Mouse (Mus musculus) macrophage (primary cell): ENCODE measurements around the gene Sult6b2. TPM values are rescaled to one million over a fixed set of nuclear protein-coding genes. Genes with fewer than 3 reads are reported as not detected.

Experiments
- H3K27ac ChIP-seq: fragments of 350-480 bp; formaldehyde crosslinking; 2 replicates; pipeline ENCODE4 v1.9.0; 2021
- H3K36me3 ChIP-seq: fragments of 350-480 bp; formaldehyde crosslinking; 2 replicates; pipeline ENCODE4 v1.9.0; 2021; ENCODE audit errors: inconsistent target
- H3K4me3 ChIP-seq: fragments of 350-480 bp; formaldehyde crosslinking; 2 replicates; pipeline ENCODE4 v1.9.0; 2021; ENCODE audit errors: inconsistent target
- H3K79me2 ChIP-seq: fragments of 350-480 bp; formaldehyde crosslinking; 2 replicates; pipeline ENCODE4 v1.9.0; 2021; ENCODE audit errors: inconsistent target
- WGBS: methylation state at CpG from one replicate; pipeline ENCODE4 v1.1.7; 2026; ENCODE audit warnings: inconsistent platforms; ENCODE audit not compliant: missing documents; 5-methylcytosine and 5-hydroxymethylcytosine counted together
- polyA plus RNA-seq: library from polyadenylated mRNA; stranded (reverse); fragments of 250-400 nt; gene quantifications from 3 replicates; pipeline ENCODE4 v1.2.4, GENCODE M21; 2018; ENCODE audit warnings: inconsistent platforms

The Sult6b2 gene
- polyA plus RNA-seq, 1 experiment from 2014 or later = not detected

DNA sequence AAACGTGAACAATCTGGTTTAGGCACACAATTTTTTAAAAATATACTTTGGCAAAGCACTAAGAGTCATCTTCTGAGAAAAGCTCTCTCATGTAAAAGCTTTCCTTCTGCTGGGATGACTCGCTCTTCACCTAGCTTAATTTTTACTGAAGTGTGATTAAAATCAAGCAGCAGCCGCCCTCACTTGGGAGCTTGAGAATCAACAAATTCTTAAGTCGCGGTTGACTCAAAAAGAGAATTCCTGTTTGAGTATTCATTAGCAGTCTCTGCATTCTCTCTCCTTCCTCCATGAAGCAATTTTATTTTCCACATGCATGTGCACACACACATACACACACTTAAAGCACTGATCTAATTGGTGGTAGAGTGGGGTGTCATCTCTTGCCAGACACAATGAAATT, 21.1 kb upstream of the Sult6b2 start:
- Histone ChIP-seq H3K79me2 (no peaks in the 10 kb centered on the region), H3K4me3 (no peak overlapping the region), H3K27ac (no peak overlapping the region), H3K36me3 (no peaks in the 10 kb centered on the region)
- 87% methylated on average over 5 of the region's 5 CpGs for WGBS

DNA sequence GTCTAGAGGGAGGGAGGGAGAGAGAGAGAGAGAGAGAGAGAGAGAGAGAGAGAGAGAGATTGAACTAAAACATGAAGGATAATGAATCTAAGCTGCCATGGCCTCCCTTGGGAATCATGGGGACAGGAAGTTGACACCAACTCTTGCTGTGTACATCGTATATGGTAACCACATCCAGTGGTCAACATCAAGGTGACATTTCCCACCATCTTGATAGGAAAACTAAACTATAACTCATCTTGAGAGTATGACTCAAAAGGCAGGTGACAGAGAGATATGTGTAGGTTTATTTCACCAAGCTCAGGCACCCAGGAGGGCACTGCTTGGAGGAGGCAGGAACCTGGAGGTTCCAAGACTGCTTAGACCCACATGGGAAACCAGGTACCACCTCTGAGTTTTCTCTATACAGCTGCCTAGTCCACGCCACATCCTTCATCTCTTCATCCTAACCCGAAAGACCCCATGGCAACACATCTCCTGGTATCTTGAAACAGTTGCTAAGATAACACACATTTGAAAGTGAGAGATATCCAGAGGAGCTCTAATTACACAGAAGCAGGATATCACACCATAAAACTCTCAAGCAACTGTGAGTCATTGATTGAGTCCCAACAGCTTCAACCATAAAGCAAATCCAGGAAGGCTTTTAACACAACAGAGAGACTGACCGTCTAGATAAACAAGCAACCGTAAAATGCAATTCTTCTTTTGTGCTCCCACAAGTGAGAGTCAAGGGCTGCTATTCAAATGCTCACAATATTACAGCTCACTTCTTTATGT, 18.9 kb upstream of the Sult6b2 start:
- Histone ChIP-seq H3K36me3 (no peaks in the 10 kb centered on the region), H3K4me3 (no peak overlapping the region), H3K27ac (no peak overlapping the region), H3K79me2 (no peaks in the 10 kb centered on the region)
- 98% methylated on average over 5 of the region's 5 CpGs for WGBS

DNA sequence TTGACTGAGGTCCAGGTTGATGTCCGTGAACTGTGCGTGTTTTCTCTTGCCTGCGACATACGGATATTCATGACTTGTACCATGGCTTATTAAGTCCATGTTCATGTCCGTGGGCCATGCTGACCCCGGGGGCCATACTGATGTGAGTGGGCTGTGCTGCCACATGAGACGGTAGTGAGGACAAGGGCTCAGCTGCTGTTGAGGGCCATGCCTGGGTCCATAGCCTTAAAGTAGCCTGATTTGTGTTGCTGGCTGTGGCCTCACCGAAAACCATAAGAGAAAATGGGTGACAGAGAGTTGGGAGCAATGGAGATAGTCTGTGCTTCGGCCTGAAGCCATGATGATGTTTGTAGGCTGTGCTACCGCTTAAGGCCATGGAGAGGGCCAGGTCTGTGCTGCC, 14.0 kb upstream of the Sult6b2 start:
- Histone ChIP-seq H3K36me3 (no peaks in the 10 kb centered on the region), H3K79me2 (no peaks in the 10 kb centered on the region), H3K4me3 (no peak overlapping the region), H3K27ac (no peak overlapping the region)
- WGBS = 97% methylated on average over 10 of the region's 10 CpGs

DNA sequence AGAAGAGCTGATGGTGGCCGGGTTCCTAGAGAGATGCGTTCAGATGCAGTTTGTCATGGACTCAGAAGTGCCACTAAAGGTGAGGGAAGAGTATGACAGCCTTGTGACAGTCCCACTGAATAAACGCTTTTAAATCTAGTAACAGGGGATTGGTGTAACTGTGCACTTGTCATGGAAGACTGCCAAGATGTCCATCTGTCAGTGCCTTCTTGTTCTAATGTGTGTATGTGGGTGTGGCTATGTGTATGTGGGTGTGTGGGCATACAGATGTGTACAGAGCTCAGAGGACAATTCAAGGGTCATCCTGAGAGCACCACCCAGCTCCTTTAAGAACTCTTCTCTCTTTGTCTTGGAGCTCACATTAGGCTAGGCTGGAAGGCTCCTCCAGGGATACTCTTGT, 11.2 kb upstream of the Sult6b2 start:
- Histone ChIP-seq H3K36me3 (no peaks in the 10 kb centered on the region), H3K27ac (no peak overlapping the region), H3K79me2 (no peaks in the 10 kb centered on the region), H3K4me3 (no peak overlapping the region)
- 86% methylated on average over 3 of the region's 3 CpGs for WGBS

DNA sequence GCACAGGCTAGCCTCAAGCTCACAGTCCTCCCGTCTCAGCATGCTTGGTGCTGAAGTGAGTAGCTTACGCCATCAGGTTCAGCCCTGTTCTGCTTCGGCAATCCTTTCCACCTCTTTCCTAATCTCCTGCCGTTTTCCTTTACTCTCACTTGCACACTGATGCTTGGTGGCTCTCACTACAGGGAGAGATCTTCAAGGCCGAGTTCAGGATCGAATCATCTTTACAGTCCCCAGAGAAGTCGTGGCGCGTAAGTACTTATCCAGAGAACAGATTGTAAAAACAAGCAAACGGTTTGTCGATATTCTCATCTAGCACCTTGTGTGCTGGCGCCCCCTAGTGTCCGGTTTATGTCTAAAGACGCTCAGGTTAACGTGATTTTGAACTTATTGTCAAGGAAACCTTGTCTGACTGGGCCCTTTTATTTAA, 10.2 kb upstream of the Sult6b2 start:
- Histone ChIP-seq H3K27ac (no peak overlapping the region), H3K36me3 (no peaks in the 10 kb centered on the region), H3K79me2 (no peaks in the 10 kb centered on the region), H3K4me3 (no peak overlapping the region)
- 6% methylated on average over 15 of the region's 15 CpGs for WGBS

DNA sequence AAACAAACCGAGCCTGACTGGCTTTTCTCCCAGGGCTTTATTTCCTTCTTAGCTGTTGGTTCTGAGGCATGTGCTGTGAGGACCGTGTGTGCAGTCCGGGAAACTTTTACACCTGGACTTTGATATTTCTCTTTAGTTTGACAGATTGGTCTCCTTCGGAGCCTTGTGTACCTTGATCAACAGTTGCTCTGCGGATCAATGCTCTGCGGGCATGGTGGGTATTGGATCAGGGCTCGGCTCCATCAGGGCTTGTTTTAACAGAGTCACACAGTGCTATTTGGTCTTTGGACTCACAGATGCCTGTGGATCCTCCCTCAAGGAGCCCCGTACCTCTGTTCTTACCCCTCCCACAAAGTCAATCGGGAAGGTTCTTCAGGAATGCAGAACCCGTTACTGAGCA, 9.7 kb upstream of the Sult6b2 start:
- Histone ChIP-seq H3K4me3 (no peak overlapping the region), H3K79me2 (no peaks in the 10 kb centered on the region), H3K36me3 (no peaks in the 10 kb centered on the region), H3K27ac (no peak overlapping the region)
- 82% methylated on average over 10 of the region's 10 CpGs for WGBS

DNA sequence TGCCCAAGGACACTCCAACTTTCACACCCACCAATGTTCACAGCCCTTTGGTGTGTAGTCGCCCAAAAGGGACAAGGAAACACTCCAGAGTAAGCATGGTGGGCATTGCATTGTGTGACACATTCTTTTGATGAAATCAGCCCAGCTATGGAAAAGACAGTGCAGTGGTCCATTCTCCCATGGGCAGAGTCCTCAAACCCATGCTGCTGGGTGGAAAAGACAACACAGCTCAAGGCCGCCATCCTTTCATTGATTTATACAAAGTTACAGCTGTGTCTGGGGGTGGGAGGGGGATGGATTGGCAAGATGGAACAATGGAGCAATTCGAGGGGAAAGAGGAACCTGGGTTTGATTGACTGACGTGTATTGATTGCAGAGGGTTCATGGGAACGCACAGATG, 8.7 kb upstream of the Sult6b2 start:
- WGBS = 72% methylated on average over 5 of the region's 5 CpGs
- Histone ChIP-seq H3K79me2 (no peaks in the 10 kb centered on the region), H3K36me3 (no peaks in the 10 kb centered on the region), H3K27ac (no peak overlapping the region), H3K4me3 (no peak overlapping the region)

DNA sequence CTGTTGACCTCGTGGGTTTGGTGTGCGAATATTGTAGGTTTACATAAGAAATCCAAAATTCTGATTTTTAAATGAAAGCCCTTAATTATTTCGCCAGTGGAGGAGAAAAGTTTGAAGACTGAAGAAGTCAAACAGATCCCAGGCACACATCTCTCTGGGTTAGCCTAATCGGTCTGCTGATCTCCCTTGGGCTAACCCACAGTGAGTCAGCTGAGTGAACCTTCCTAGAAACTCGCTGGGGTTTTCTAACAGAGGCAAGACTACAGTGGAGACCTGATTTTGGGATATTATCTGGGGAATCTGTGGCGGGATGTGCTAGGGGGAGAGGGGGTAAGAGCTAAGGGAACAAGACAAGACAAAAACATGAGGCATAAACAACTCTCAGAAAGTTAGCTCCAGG, 5.9 kb upstream of the Sult6b2 start:
- no peak overlapping the region for H3K27ac ChIP-seq
- no peaks in the 10 kb centered on the region for H3K79me2 ChIP-seq
- no peak overlapping the region for H3K4me3 ChIP-seq
- no peaks in the 10 kb centered on the region for H3K36me3 ChIP-seq
- 33% methylated on average over 6 of the region's 6 CpGs for WGBS

DNA sequence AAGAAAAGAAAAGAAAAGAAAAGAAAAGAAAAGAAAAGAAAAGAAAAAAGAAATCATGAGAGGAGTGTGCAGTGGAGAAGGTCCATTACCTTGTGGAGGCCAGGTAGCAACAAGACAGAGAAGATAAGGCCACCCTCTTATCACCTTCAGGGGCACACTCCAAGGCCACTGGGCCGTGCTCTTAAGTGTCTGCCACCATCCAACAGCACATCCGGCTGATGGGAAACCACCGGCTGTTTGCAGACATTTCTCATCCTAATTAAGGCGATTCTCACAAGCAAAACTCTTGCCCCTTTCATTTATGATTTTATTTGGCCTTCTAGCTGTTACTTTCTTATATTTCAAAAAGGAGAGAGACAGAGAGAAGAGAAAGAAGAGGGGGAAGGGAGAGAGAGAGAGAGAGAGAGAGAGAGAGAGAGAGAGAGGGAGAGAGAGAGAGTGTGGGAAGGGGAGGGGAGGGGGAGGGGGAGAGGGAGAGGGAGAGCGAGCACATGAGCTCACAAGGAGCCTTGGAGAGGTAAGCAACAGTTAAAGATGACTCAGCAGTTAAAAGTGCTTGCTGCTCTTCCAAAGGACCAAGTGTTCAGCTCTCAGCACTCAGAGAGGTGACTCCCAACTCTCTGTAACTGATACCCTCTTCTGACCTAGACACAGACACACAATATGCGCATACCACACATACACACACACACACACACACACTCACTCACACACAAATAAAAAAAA, 5.2 kb upstream of the Sult6b2 start:
- no peaks in the 10 kb centered on the region for H3K36me3 ChIP-seq
- no peaks in the 10 kb centered on the region for H3K79me2 ChIP-seq
- 57% methylated on average over 6 of the region's 6 CpGs for WGBS
- no peak overlapping the region for H3K27ac ChIP-seq
- H3K4me3 ChIP-seq = no peak overlapping the region

DNA sequence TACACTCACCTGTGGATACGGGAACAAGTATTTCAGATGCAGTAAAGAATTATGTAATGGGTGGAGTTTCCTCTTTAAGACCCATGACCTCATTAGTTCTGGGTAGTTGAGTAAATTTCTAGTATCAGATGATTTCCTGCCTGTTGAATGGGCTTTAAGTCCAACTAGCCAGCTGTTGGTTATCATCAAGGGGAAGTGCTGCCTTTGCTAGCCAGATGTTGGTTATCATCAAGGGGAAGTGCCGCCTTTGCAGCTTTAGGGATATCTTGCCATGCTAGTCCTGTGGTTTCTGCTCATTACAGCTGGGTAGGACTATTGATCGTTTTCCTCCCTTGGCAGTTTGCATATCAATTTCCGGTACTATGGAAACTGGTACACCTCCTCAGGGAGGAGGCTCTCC, 2.0 kb upstream of the Sult6b2 start:
- WGBS = 28% methylated on average over 4 of the region's 4 CpGs
- no peak overlapping the region for H3K4me3 ChIP-seq
- no peak overlapping the region for H3K27ac ChIP-seq
- no peaks in the 10 kb centered on the region for H3K36me3 ChIP-seq
- no peaks in the 10 kb centered on the region for H3K79me2 ChIP-seq

DNA sequence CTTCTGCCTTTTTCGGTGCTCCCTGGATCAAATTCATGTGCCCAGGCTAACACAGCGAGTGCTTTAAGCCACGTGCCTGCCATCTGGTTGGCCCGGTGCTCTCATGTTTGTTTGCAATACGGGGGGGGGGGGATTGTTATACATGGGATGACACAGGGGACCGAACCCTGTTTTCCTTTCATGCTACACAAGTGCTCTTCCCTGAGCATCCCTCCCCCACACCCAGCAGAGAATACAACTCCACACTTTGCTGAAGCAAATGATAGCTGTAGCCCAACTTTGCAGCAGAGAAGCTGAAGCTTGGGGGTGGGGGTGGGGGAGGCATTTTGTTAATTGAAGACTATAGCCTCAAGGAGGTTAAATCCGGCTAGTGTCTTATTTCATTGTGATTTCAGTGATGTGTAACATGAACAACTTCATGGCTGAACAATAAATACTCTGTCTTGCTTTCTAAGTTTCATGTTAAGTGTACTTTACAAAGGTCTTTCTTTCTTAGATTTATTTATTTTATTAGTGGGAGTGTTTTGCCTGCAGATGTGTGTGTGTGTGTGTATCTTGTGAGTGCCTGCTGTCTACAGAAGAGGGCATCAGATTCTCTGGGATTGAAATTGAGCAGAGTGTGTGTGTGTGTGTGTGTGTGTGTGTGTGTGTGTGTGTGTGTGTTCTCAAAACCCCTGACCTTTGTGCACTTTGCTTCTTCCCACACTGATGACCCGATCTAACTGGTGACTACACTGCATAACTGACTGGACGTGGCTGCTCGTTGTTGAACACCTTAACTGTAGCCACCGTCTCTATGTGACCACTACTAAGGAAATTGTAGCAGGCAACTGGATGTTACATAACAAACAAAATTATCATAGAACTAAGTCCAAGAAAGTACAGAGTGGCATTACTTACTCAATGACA, 1.4 kb downstream of the Sult6b2 start:
- no peaks in the 10 kb centered on the region for H3K36me3 ChIP-seq
- WGBS = 78% methylated on average over 11 of the region's 11 CpGs
- no peak overlapping the region for H3K27ac ChIP-seq
- no peaks in the 10 kb centered on the region for H3K79me2 ChIP-seq
- H3K4me3 ChIP-seq = no peak overlapping the region

DNA sequence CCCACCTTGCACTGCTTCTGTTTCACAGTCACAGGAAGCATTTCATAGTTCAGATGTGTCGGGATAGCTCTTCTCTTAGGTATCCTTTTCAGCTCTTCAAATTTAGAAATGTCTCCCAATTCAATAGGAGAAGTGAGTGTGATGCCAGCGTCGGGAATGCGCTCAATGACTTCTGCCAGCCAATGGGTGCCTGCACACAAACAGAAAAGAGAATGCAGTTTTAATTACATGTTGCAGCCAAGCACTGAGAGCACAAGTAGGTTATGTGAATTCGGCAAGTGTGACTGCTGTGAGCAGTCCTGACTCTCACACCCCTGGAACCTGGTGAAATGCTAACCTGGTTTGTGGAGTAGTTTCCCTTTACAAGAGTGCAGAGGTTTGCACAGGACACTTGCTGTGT, 2.6 kb downstream of the Sult6b2 start:
- Histone ChIP-seq H3K79me2 (no peaks in the 10 kb centered on the region), H3K4me3 (no peak overlapping the region), H3K36me3 (no peaks in the 10 kb centered on the region), H3K27ac (no peak overlapping the region)
- WGBS = 91% methylated on average over 5 of the region's 5 CpGs

DNA sequence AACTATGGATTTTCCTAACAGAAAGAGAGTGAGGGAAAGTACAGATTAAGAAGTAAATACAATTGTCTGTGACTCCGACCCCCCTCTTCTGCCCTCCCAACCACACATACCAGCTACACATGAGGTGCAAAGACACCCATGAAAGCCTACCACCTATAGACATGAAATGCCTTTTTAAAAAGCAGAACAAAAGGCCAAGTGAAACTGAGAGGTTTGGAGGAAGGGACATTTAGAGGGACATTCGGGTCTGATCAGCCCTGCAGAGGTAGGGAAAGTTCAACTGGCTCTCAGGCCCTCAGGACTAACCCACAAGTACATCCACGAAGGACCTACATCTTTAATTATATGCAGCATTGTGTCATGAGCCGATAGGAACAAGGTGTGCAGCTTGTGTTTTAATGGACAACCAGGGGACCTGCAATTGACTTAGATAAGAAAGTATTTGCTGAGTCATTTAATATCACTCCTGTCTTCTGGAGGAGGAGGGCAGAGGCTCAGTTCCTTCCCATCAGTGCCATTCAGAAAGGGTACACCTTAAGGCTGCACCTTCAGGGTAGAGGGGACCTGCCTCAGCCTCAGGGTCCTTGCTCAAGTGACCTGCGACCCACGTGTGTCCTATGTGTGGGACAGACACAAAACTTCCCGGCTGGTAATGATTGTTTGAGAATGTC, 4.5 kb downstream of the Sult6b2 start:
- H3K27ac ChIP-seq = no peak overlapping the region
- H3K36me3 ChIP-seq = no peaks in the 10 kb centered on the region
- 73% methylated on average over 6 of the region's 7 CpGs for WGBS
- H3K79me2 ChIP-seq = no peaks in the 10 kb centered on the region
- no peak overlapping the region for H3K4me3 ChIP-seq

DNA sequence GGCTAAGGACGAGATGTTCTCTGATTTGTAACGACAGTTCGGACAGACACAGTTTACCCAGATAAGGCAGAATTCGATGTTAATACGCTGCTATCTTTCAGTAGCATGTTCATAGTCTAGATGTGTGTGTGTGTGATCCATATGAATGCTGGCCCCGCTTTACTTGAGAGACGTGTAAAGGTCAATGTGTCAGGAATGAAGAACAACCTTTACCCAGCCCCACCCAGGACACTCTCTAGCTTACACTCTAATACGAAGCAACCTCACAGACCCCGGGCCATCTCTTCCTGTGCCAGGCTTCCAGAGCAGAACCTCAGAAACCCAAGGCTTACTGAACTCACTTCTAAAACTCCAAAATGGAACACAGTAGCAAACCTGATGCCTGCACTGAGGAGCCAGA, 5.5 kb downstream of the Sult6b2 start:
- no peaks in the 10 kb centered on the region for H3K36me3 ChIP-seq
- no peak overlapping the region for H3K27ac ChIP-seq
- H3K79me2 ChIP-seq = no peaks in the 10 kb centered on the region
- 86% methylated on average over 9 of the region's 9 CpGs for WGBS
- H3K4me3 ChIP-seq = no peak overlapping the region
